Mouse (Mus musculus) kidney, adult 2 months (tissue): ENCODE results near the gene Olfr1191-ps1. TPM values are rescaled to one million over a fixed set of nuclear protein-coding genes. Genes with fewer than 3 reads are reported as not detected.
"Not testable (repeated sequence)": the region's sequence is repeated elsewhere in the genome, so short reads cannot be mapped to it uniquely, and the experiment has no call there.

Source experiments
- DNase-seq: peaks from one replicate; pipeline ENCODE4 v3.0.0; 2021
- H3K27ac ChIP-seq: fragments of 200-500 bp; 2 replicates; pipeline ENCODE4 v1.5.1; 2012; ENCODE audit warnings: low read depth, low read length, control low read depth, inconsistent platforms; ENCODE audit not compliant: insufficient read depth
- H3K27me3 ChIP-seq: fragments of 200-500 bp; replicated peaks from 2 replicates; pipeline ENCODE4 v1.6.1; 2012; ENCODE audit warnings: mild to moderate bottlenecking, moderate library complexity, low read length, inconsistent platforms; ENCODE audit not compliant: control insufficient read depth, insufficient read depth
- H3K36me3 ChIP-seq: fragments of 200-500 bp; 2 replicates; pipeline ENCODE4 v1.6.1; 2012; ENCODE audit warnings: mild to moderate bottlenecking, moderate library complexity, low read length, inconsistent platforms; ENCODE audit not compliant: control insufficient read depth, insufficient read depth
- H3K4me1 ChIP-seq: fragments of 200-500 bp; 2 replicates; pipeline ENCODE4 v1.6.1; 2011; ENCODE audit warnings: low read length; ENCODE audit not compliant: control insufficient read depth, insufficient read depth
- H3K4me3 ChIP-seq: fragments of 200-500 bp; 2 replicates; pipeline ENCODE4 v1.5.1; 2011; ENCODE audit warnings: mild to moderate bottlenecking, low read depth, low read length, control low read depth; ENCODE audit not compliant: insufficient read depth
- CTCF ChIP-seq: fragments of 200-500 bp; conservative IDR thresholded peaks from 2 replicates; pipeline ENCODE4 v1.5.1; 2011; ENCODE audit warnings: low read depth, mild to moderate bottlenecking, control low read depth, low read length, moderate library complexity, mixed read lengths; ENCODE audit not compliant: insufficient read depth, insufficient read length
- POLR2A ChIP-seq: fragments of 200-500 bp; IDR thresholded peaks from one replicate; pipeline ENCODE4 v1.6.1; 2011; ENCODE audit warnings: low read depth, low read length, control low read depth
- WGBS: fragments of 180-500 bp; shearing (Covaris S2); methylation state at CpG from one replicate; pipeline ENCODE4 v1.1.7; 2018; 5-methylcytosine and 5-hydroxymethylcytosine counted together
- polyA plus RNA-seq: library from polyadenylated mRNA; depleted of rRNA; stranded (reverse); fragments of >200 nt; gene quantifications from 2 replicates; pipeline ENCODE4 v1.2.3, GENCODE M21; 2012; rRNA removed

The Olfr1191-ps1 gene
- polyA plus RNA-seq: not detected in 2 replicates

DNA sequence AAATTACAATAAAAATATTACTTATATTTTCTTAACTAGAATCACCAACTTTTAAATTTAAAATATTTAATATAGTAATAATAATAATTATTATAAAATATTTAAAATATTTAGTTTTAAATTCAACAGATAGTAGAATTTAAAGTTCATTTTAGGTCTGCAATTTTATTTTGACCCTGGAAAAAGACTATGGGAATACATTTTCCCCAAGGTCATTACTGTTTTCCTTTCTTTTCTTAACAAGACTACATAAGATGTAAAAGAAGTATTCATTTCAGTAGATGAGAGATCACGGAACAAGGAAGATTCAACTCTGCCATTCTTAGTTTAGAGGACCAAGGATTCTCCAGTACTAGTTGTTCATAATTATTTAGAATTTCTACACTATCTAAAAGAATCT is at the start of gene Olfr1191-ps1:
Olfr1191-ps1 (plus strand) TSS at position 301 of the 400 bp plus-strand sequence.
- not testable (repeated sequence) for H3K27ac ChIP-seq, H3K27me3 ChIP-seq, H3K4me1 ChIP-seq, H3K4me3 ChIP-seq, H3K36me3 ChIP-seq, DNase-seq
- 84% methylated on average over 1 of the region's 1 CpGs for WGBS

DNA sequence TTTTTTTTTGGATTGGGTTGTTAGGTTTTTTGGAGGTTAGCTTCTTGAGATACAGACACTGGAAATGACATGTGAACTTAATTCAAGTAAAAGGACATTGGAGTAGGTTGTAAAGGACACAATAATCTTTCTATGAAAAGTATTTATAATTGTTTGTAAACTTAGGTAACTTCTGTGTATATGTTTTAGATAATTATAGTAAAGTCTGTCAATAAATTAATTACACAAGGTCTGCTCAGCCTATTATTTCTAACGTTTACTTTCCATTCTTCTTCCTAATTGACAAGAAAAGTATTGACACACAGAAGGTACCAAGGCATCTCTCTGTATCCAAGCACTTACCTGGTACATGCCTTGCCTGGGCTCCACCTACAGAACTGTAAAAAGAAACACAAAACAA is 7.9 kb downstream of the Olfr1191-ps1 start, which contains the start of gene Olfr1192-ps1:
Olfr1192-ps1 (plus strand) TSS at position 301 of the 400 bp plus-strand sequence.
- no peaks in the 10 kb centered on the region for H3K27me3 ChIP-seq
- DNase-seq: no peak
- TF ChIP-seq POLR2A (no peak), CTCF (no peak)
- no peak within 1 kb of the TSS for H3K4me3 ChIP-seq
- no peaks in the 10 kb centered on the region for H3K36me3 ChIP-seq
- WGBS: 32% methylated on average over 1 of the region's 1 CpGs
- no peak within 1 kb of the TSS for H3K27ac ChIP-seq
- no peaks in the 10 kb centered on the region for H3K4me1 ChIP-seq

DNA sequence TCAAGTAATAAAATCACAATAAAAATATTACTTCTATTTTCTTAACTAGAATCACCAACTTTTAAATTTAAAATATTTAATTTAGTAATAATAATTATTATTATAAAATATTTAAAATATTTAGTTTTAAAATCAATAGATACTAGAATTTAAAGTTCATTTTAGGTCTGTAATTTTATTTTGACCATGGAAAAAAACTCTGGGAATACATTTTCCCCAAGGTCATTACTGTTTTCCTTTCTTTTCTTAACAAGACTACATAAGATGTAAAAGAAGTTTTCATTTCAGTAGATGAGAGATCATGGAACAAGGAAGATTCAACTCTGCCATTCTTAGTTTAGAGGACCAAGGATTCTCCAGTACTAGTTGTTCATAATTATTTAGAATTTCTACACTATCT is 35.0 kb downstream of the Olfr1191-ps1 start, which contains the start of gene Olfr1193:
Olfr1193 (plus strand) TSS at position 301 of the 400 bp plus-strand sequence.
- not testable (repeated sequence) for H3K27me3 ChIP-seq, H3K27ac ChIP-seq, H3K4me1 ChIP-seq, DNase-seq, H3K36me3 ChIP-seq, H3K4me3 ChIP-seq

- Histone ChIP-seq H3K27me3 (no peaks in the 10 kb centered on the region), H3K4me1 (no peaks in the 10 kb centered on the region), H3K4me3 (no peak within 1 kb of the TSS), H3K36me3 (no peaks in the 10 kb centered on the region), H3K27ac (no peak within 1 kb of the TSS)
- no peak for TF ChIP-seq CTCF
- TF ChIP-seq POLR2A: no peak
- DNase-seq: no peak
Measured at GRCm38 (mm10) chr2:88689087-88689486, 48.7 kb downstream of the Olfr1191-ps1 start, which contains the start of gene Olfr1195. Gene Olfr1195 (minus strand): TSS chr2:88689187.

Other genes starting within 250 kb of the Olfr1191-ps1 start
- gene Olfr1179, start 234.1 kb upstream of the Olfr1191-ps1 start, polyA plus RNA-seq: not detected in 2 replicates
- gene Olfr1180, start 221.4 kb upstream of the Olfr1191-ps1 start, polyA plus RNA-seq: not detected in 2 replicates
- gene Olfr1181, start 214.4 kb upstream of the Olfr1191-ps1 start, polyA plus RNA-seq: not detected in 2 replicates
- not detected in 2 replicates for gene Gm13757, start 191.4 kb upstream of the Olfr1191-ps1 start, polyA plus RNA-seq
- gene Olfr1183, start 185.7 kb upstream of the Olfr1191-ps1 start, polyA plus RNA-seq: not detected in 2 replicates
- not detected in 2 replicates for gene Olfr1184, start 156.9 kb upstream of the Olfr1191-ps1 start, polyA plus RNA-seq
- gene Olfr1185-ps1, start 147.2 kb upstream of the Olfr1191-ps1 start, polyA plus RNA-seq: not detected in 2 replicates
- gene Olfr1186, start 122.0 kb upstream of the Olfr1191-ps1 start, polyA plus RNA-seq: not detected in 2 replicates
- not detected in 2 replicates for gene Olfr1188, start 83.6 kb upstream of the Olfr1191-ps1 start, polyA plus RNA-seq
- not detected in 2 replicates for gene Olfr1189, start 54.1 kb upstream of the Olfr1191-ps1 start, polyA plus RNA-seq
- gene Olfr1192-ps1, start 8.0 kb downstream of the Olfr1191-ps1 start, polyA plus RNA-seq: not detected in 2 replicates
- not detected in 2 replicates for gene Olfr1193, start 35.1 kb downstream of the Olfr1191-ps1 start, polyA plus RNA-seq
- not detected in 2 replicates for gene Olfr1195, start 48.6 kb downstream of the Olfr1191-ps1 start, polyA plus RNA-seq
- not detected in 2 replicates for gene Olfr1196, start 64.1 kb downstream of the Olfr1191-ps1 start, polyA plus RNA-seq
- not detected in 2 replicates for gene Olfr1197, start 91.8 kb downstream of the Olfr1191-ps1 start, polyA plus RNA-seq
- not detected in 2 replicates for gene Olfr1198, start 110.8 kb downstream of the Olfr1191-ps1 start, polyA plus RNA-seq
- gene Olfr1199, start 119.9 kb downstream of the Olfr1191-ps1 start, polyA plus RNA-seq: not detected in 2 replicates
- not detected in 2 replicates for gene Olfr1200, start 129.9 kb downstream of the Olfr1191-ps1 start, polyA plus RNA-seq
- not detected in 2 replicates for gene Olfr1201, start 152.5 kb downstream of the Olfr1191-ps1 start, polyA plus RNA-seq
- gene Olfr1202, start 174.0 kb downstream of the Olfr1191-ps1 start, polyA plus RNA-seq: not detected in 2 replicates
- gene Olfr1205, start 189.2 kb downstream of the Olfr1191-ps1 start, polyA plus RNA-seq: not detected in 2 replicates
- gene Olfr1204, start 208.8 kb downstream of the Olfr1191-ps1 start, polyA plus RNA-seq: not detected in 2 replicates
- gene Olfr1206, start 222.7 kb downstream of the Olfr1191-ps1 start, polyA plus RNA-seq: not detected in 2 replicates